Mouse (Mus musculus) lung, postnatal 0 days (tissue): Measurements from ENCODE around the gene March6.

Experiments used
- CTCF ChIP-seq: IDR thresholded peaks from 2 replicates; pipeline ENCODE4 v1.5.1; 2016; ENCODE audit warnings: antibody characterized with exemption, mild to moderate bottlenecking
- EP300 ChIP-seq: IDR thresholded peaks from 2 replicates; pipeline ENCODE4 v1.6.1; 2016; ENCODE audit warnings: antibody characterized with exemption, mild to moderate bottlenecking, control low read depth

GRCm38 (mm10) chr15:31526463-31526862, 4.4 kb downstream of the March6 start:
- TF ChIP-seq EP300 = no peak
- no peak for TF ChIP-seq CTCF
